Mouse (Mus musculus): ENCODE results near the gene Samhd1.

GRCm38 (mm10) chr2:157170626-157171025, 35.6 kb upstream of the Samhd1 start:
- TF ChIP-seq POLR2A (IDR thresholded peaks at IDR 0.05; ENCODE audit: extremely low read depth, insufficient read depth, low read length) (no peak), CTCF (IDR thresholded peaks at IDR 0.05; ENCODE audit: low read depth, low read length) (no peak)
